Mouse (Mus musculus) kidney, embryonic 15.5 days (tissue): ENCODE measurements around the gene Reps1. TPM values are rescaled to one million over a fixed set of nuclear protein-coding genes. Genes with fewer than 3 reads are reported as not detected.

Experiments used
- ATAC-seq: fragments of 200-750 bp; cut with Nextera tagmentation; replicated peaks from 2 replicates; pipeline ENCODE4 v1.8.0; 2017; ENCODE audit warnings: moderate TSS enrichment; ENCODE audit not compliant: low FRiP score
- H3K27ac ChIP-seq: fragments of 300-500 bp; sonication (generic); 2 replicates; pipeline ENCODE4 v1.5.1; 2015; ENCODE audit warnings: mild to moderate bottlenecking, inconsistent platforms
- H3K27me3 ChIP-seq: fragments of 300-500 bp; sonication (generic); 2 replicates; pipeline ENCODE4 v1.6.1; 2015; ENCODE audit warnings: inconsistent platforms
- H3K36me3 ChIP-seq: fragments of 300-500 bp; sonication (generic); 2 replicates; pipeline ENCODE4 v1.6.1; 2015; ENCODE audit warnings: inconsistent platforms
- H3K4me1 ChIP-seq: fragments of 300-500 bp; sonication (generic); 2 replicates; pipeline ENCODE4 v1.6.1; 2015; ENCODE audit warnings: inconsistent platforms
- H3K4me2 ChIP-seq: fragments of 300-500 bp; sonication (generic); 2 replicates; pipeline ENCODE4 v1.6.1; 2015; ENCODE audit warnings: moderate library complexity, mild to moderate bottlenecking, inconsistent platforms
- H3K4me3 ChIP-seq: fragments of 300-500 bp; sonication (generic); replicated peaks from 2 replicates; pipeline ENCODE4 v1.5.1; 2015; ENCODE audit warnings: mild to moderate bottlenecking, inconsistent platforms
- H3K9ac ChIP-seq: fragments of 300-500 bp; sonication (generic); 2 replicates; pipeline ENCODE4 v1.6.1; 2015; ENCODE audit warnings: mild to moderate bottlenecking, inconsistent platforms
- H3K9me3 ChIP-seq: fragments of 300-500 bp; sonication (generic); replicated peaks from 2 replicates; pipeline ENCODE4 v1.6.1; 2016; ENCODE audit warnings: inconsistent platforms
- WGBS: fragments of 180-500 bp; shearing (Covaris S2); methylation state at CpG from one replicate; pipeline ENCODE4 v1.1.7; 2015; ENCODE audit warnings: mixed read lengths; 5-methylcytosine and 5-hydroxymethylcytosine counted together
- polyA plus RNA-seq: library from polyadenylated mRNA; unstranded; fragments of >200 nt; fragmentation: Nextera tagmentation; extraction: Ambion mirVana; gene quantifications from 2 replicates; pipeline ENCODE4 v1.2.1, GENCODE M21; 2015

Gene Reps1
- polyA plus RNA-seq, 1 experiment from 2014 or later, result 15.3 TPM

DNA sequence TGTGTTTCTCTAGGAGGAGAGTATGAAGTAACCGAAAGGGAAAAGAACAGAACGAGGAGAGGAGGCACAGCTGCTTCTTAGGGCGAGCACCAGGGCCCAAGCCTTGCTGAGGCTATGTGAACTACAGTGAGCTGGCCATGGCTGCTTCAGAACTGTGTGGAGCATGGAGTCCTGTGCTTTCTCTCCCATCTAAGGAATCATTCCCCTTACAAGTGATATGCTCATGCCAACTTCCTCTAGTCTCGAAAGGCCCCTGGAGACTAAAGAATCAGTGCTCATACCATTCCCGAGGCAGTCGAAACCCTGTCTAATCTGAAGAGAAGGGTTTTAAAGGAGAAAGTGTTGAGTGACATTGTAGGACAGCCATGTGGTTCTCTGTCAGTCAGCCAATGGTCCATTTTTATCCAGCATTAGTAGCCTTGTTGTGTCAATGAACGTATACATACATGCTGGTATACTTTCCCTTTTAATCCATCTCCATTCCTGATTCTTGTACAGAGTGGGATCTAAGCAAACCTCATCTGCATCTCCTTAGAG, 106.8 kb downstream of the Reps1 start:
- H3K27me3 ChIP-seq, result no peaks in the 10 kb centered on the region
- 79% methylated on average over 7 of the region's 7 CpGs for WGBS
- H3K27ac ChIP-seq, result no peak overlapping the region
- no peak overlapping the region for H3K9ac ChIP-seq
- H3K36me3 ChIP-seq, result no peaks in the 10 kb centered on the region
- no peak for ATAC-seq
- no peak overlapping the region for H3K4me2 ChIP-seq
- no peaks in the 10 kb centered on the region for H3K9me3 ChIP-seq
- H3K4me3 ChIP-seq, result no peak overlapping the region
- no peaks in the 10 kb centered on the region for H3K4me1 ChIP-seq

Other genes with a start within 250 kb of the Reps1 start
- 3.2 and 3.8 TPM in 2 replicates for gene Heca, start 107.8 kb upstream of the Reps1 start, polyA plus RNA-seq
- 128 and 143 TPM in 2 replicates for gene Abracl, start 32.6 kb upstream of the Reps1 start, polyA plus RNA-seq
- gene Ect2l, start 155.0 kb downstream of the Reps1 start, polyA plus RNA-seq, result 0.38 and 0.55 TPM in 2 replicates
- gene Ccdc28a, start 179.1 kb downstream of the Reps1 start, polyA plus RNA-seq, result 14.4 and 16.1 TPM in 2 replicates